Mouse (Mus musculus): ENCODE measurements around the gene 2210407C18Rik.

2210407C18Rik gene

DNA sequence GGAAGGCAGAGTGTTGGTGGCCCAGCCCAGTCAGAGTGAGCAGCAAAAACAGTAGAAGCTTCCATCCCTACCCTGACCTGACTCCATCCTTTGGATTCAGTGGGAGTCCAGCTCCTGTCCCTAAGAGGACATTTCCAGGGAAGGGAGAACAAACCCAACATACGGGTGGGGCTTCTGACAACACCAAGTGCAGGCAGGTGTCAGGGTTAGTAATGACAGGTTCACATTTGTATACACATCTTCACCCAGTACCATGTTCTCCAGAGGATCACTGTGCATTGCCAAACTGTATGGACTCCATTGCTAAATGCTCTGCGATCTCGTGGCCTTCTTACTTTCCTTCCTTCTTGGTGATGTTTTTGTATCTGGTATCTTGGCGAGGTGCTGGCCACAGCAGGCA lies at the start of gene 2210407C18Rik:
Gene 2210407C18Rik, minus strand, starts transcription at position 101 of the 400 bp plus-strand sequence.
- in situ Hi-C loops (cut with MseI, MboI): no loop called here

GRCm38 (mm10) chr11:58658596-58658995 lies 42.7 kb upstream of the 2210407C18Rik start, which contains the start of gene Olfr322:
Gene Olfr322 (plus strand): TSS chr11:58658782.
- in situ Hi-C loops (cut with MseI, MboI): no loop called here

- in situ Hi-C loops (cut with MseI, MboI): no loop called here
These were observed 39.3 kb upstream of the 2210407C18Rik start for GRCm38 (mm10) chr11:58655151-58655550.

DNA sequence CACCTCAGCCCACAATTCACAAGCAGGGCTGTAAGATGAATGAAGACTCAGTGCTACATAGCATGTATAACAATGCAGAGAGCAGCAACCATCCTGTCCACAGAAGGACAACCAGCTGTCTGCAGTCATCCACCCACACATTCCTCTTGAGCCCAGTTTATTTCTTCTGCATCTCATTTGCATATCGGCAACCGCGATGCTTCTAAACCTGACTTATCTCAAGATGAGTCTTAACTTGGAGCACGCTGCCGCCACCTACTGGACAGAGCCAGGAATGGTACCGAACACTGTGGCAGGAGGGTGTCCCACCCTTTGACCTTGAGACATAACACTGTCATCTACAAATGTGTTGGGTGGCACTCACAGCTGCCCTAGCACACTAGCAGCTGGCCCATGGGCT lies 27.5 kb upstream of the 2210407C18Rik start:
- in situ Hi-C loops (cut with MseI, MboI): no loop called here

- in situ Hi-C loops (cut with MseI, MboI): no loop called here
These were observed 25.9 kb upstream of the 2210407C18Rik start for GRCm38 (mm10) chr11:58641638-58642358.

DNA sequence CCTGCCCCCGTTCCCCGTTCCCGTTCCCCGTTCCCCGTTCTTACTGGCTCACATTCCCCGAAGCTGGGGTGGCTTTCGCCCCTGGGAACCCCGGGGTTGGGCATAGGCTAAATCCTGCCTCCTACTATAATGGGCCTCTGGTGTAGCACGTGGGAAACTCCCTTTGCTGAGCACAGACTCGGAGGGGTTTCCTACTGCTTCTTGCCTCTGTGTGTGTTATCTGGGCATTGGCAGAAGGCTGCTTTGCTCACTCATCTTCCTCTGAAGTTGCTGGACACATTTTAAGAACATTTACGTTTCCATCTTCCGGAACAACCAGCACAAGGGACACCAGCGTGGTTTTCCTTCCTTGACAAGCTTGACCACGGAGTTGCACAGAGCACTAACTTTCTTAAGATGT lies 25.2 kb upstream of the 2210407C18Rik start:
- in situ Hi-C loops (cut with MseI, MboI): no loop called here

DNA sequence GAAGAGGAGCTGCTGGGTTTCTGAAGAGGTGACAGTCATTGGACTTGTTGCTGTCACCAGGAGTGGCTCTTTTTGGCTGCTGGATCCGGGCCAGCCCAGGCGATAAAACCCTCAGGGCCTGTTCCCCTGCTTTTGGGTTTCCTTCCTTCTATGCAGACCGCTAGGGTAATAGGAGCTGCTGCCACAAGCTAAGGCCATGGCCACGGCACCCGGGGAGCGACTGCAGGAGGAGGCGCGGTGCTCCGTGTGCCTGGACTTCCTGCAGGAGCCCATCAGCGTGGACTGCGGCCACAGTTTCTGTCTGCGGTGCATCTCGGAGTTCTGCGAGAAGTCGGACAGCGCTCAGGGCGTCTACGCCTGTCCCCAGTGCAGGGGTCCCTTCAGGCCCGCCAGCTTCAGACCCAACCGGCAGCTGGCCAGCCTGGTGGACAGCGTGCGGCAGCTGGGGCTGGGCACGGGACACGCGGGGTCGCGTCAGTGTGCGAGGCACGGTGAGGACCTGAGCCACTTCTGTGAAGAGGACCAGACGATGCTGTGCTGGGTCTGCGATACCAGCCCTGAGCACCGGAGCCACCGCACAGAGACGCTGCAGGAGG lies 24.5 kb upstream of the 2210407C18Rik start, which contains the start of gene Trim58:
Gene Trim58, plus strand, starts transcription at position 194 of the 596 bp plus-strand sequence.
- in situ Hi-C loops (cut with MseI, MboI): no loop called here

- in situ Hi-C loops (cut with MseI, MboI): no loop called here
These were observed 22.4 kb upstream of the 2210407C18Rik start for GRCm38 (mm10) chr11:58638176-58638701.

GRCm38 (mm10) chr11:58636376-58636977 lies 20.6 kb upstream of the 2210407C18Rik start:
- in situ Hi-C loops (cut with MseI, MboI): no loop called here

GRCm38 (mm10) chr11:58634878-58635277 lies 19.0 kb upstream of the 2210407C18Rik start:
- in situ Hi-C loops (cut with MseI, MboI): no loop called here

GRCm38 (mm10) chr11:58630401-58630800 lies 14.5 kb upstream of the 2210407C18Rik start, which contains the start of gene Olfr323:
Gene Olfr323 (minus strand): TSS chr11:58630501.
- in situ Hi-C loops (cut with MseI, MboI): no loop called here

GRCm38 (mm10) chr11:58626146-58626545 lies 10.3 kb upstream of the 2210407C18Rik start:
- in situ Hi-C loops (cut with MseI, MboI): no loop called here

DNA sequence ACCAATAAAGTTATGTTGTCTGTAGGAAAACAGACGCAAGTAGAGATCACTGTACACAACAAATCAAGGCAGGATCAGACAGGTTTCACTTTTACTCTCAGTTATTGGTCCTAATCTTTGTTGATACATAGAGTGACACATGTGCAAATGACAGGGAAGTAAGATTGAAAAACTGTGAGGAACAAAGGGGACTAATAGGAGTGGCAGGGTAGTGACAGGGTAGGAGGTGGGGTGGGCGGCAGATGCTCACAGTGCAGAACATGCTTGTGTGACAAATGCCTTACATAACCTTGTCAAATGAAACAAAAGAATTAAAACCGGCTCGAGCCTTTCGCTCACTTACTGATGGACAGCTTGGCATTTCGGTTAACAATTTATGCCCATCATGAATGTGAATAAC lies 2.9 kb upstream of the 2210407C18Rik start:
- in situ Hi-C loops (cut with MseI, MboI): no loop called here

DNA sequence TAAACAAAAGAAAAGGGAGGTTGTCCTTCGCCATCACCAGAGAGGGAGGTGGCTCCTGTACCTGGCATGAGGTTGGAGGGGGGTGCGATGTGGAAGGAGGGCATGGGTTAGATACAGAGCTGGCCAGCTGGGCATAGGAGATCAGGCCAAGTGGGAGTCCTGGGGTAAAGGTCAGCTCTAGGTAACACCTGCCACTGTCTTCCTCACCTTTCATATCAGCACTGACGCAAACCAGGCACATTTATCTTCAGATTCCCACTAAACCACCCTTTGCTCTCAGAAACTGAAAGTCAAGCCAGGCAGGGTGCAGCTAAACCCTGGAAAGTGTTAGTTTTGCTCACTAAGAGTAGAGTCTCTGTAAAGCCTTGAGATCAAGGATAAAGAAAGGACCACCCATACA lies 2.5 kb upstream of the 2210407C18Rik start:
- in situ Hi-C loops (cut with MseI, MboI): no loop called here

DNA sequence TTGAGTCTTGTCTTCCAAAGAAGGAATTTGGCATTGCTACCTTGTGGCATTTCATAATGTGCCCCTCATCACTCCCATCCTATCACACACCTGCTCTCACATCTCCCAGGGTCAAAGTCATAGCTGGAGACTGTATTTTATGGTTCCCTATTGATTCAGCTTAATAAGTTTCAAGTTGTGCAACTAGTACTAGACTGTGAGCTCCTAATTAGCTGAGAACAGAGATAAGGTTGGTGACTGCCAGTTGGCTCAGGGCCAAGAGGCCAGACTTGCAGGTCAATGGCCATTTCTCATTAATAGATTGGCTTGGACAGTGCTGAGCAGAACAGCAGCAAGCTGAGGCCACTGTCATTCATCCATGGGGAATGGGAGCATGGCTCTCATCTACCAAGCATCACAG lies 1.3 kb downstream of the 2210407C18Rik start:
- in situ Hi-C loops (cut with MseI, MboI): no loop called here

- in situ Hi-C loops (cut with MseI, MboI): no loop called here
These were observed 2.5 kb downstream of the 2210407C18Rik start for GRCm38 (mm10) chr11:58613359-58613758.

GRCm38 (mm10) chr11:58607030-58607429 lies 8.8 kb downstream of the 2210407C18Rik start:
- in situ Hi-C loops (cut with MseI, MboI): no loop called here

- in situ Hi-C loops (cut with MseI, MboI): no loop called here
These were observed 9.5 kb downstream of the 2210407C18Rik start for GRCm38 (mm10) chr11:58606177-58606919.

DNA sequence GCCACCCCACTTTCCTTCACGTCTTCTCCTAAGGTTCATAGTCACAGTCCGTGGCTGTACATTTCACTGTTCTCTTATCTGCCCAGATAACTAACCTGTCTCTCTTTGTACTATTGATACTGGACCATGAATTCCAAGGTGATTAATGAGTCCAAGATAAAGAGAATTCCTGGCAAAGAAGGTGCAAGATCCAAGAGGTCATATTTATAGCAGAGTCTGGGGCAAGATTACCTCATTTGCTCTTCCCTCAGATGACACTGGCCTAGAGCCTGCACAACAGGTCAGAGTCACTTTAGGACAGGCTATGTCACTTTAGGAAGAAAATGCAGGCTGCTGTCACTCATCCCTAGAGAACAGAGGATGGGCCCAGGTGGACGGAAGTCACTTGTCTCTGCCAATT lies 10.6 kb downstream of the 2210407C18Rik start:
- in situ Hi-C loops (cut with MseI, MboI): no loop called here

DNA sequence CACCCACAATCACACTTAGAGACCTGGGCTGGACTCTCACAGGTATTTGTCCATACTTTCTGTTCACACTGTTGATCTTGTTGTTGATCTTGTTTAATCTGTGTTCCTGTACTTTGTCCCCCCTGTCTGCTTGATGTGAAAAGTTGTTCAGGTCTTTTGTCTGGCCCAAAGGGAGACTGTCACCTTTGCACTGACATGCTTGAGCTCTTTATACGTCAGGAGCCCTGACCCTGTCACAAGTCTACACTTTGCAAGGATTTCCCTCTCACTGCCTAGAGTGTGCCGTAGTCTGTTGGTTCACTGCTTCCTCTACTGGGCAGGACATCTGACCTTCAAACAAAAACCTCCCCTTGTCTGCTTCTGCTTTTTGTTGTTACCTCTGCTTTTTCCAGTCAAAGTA lies 11.2 kb downstream of the 2210407C18Rik start:
- in situ Hi-C loops (cut with MseI, MboI): no loop called here

DNA sequence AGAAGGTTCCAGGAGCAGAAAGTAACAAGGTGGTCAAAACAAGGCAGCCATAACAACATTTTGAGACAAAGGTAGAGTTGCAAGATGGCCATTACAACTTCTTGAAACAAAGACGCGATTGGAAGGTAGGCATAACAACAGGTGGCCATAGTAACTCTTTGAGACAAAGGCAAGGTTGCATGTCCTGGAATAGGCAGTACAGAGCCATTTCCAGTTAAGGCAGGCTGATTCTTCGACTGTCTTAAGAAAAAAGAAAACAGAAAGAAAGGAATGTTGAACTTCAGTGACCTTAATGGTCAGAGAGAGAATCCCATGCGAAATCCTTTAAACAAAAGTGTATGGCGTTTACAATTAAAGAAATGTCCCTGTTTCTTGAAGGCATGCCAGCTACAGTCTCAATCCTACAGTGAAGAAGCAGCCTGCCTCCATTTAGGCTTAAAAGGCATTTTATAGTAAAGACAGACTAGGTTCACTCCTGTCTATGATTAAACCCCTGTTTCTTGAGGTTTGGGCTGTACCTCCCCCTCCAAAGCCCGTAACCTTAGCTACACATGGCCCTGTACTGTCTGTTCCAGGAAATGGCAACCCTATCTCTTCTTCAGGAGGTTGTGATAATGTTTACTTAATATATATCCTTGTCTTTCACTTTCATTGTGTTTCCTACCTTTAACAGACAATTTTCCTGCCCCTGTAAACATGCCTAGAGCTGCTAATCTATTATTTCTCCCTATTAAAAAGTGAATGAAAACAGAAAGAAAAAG lies 12.9 kb downstream of the 2210407C18Rik start:
- in situ Hi-C loops (cut with MseI, MboI): no loop called here

All from mouse trophoblast stem cell (cell line).